Mouse (Mus musculus) liver, embryonic 14.5 days (tissue): ENCODE results near the gene Ccnc.

ENCODE experiments used
- CTCF ChIP-seq: IDR thresholded peaks from 2 replicates; pipeline ENCODE4 v1.5.1; 2016; ENCODE audit warnings: antibody characterized with exemption, low read depth, control low read depth
- EP300 ChIP-seq: IDR thresholded peaks from 2 replicates; pipeline ENCODE4 v1.6.1; 2016; ENCODE audit warnings: antibody characterized with exemption, low read depth

- TF ChIP-seq CTCF (no peak), EP300 (peak; percentile 17; the same call in 1 of the 2 replicates)
These were observed at the start of gene Ccnc for GRCm38 (mm10) chr4:21727615-21728165.
